ENCODE assay signal across 36 mouse cellular contexts in the genomic region with DNA sequence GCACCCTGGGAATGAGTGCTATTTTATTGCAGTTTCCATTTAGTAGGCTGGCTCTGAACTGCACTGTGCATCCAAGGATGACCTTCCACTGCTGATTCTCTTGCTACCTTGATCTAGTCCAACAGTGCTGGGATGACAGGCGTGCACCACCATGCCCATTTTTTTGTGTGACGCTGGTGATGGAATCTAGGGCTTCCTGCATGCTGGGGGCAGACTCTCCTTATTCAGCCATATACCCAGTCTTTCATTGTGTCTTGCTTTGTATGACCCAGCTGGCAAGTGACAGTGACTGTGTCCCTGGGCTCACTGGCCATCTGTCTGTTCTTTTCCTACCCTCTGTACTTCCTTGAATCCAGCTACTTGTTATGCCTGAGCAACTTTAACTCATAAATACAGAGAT. TPM values are rescaled to one million over a fixed set of nuclear protein-coding genes. Genes with fewer than 3 reads are reported as not detected.
DNase-seq lines count a peak whose midpoint lies in the region; ATAC-seq lines count a peak whose summit lies in the region.
"Had no signal": no experiment of that assay in that cellular context is flagged by ENCODE, and none has a peak within 500 bp of the region (broad histone marks: within the 10 kb centered on the region; RNA-seq: fewer than 3 reads in every experiment).

No protein-coding gene starts in this region.

- 90% methylated on average over 2 of the region's 2 CpGs for WGBS in heart, embryonic 15.5 days

- intact Hi-C loops in heart, postnatal 10 days (cut with DNase I) = no loop called here

- ATAC-seq in heart, embryonic 15.5 days (replicated peaks; ENCODE audit: insufficient number of reproducible peaks, insufficient read depth, low FRiP score, low read depth) = no peak
- ATAC-seq: forebrain, embryonic 13.5 days; inflammation-experienced regulatory T-cells, adult 6 months had no signal

- no peak overlapping the region for H3K4me2 ChIP-seq in heart, embryonic 15.5 days
- H3K4me2 ChIP-seq: embryonic facial prominence, embryonic 15.5 days; forebrain, embryonic 13.5 days; hindbrain, embryonic 15.5 days; limb, embryonic 15.5 days; liver, embryonic 15.5 days; lung, embryonic 14.5 days; neural tube, embryonic 15.5 days had no signal

- no peak overlapping the region for H3K9ac ChIP-seq in heart, embryonic 15.5 days
- H3K9ac ChIP-seq: embryonic facial prominence, embryonic 15.5 days; forebrain, embryonic 13.5 days; hindbrain, embryonic 15.5 days; limb, embryonic 15.5 days; liver, embryonic 15.5 days; lung, embryonic 14.5 days; neural tube, embryonic 15.5 days had no signal

- peaks cover 35% of the 10 kb centered on the region for H3K4me1 ChIP-seq in heart, embryonic 15.5 days (replicated peaks)
- H3K4me1 ChIP-seq: embryonic facial prominence, embryonic 10.5 days; embryonic facial prominence, embryonic 15.5 days; forebrain, embryonic 13.5 days; hindbrain, embryonic 15.5 days; limb, embryonic 10.5 days; limb, embryonic 15.5 days had no signal

- H3K36me3 ChIP-seq in heart, embryonic 15.5 days = peaks cover 40% of the 10 kb centered on the region

- no peaks in the 10 kb centered on the region for H3K27me3 ChIP-seq in heart, embryonic 15.5 days
- H3K27me3 ChIP-seq: CH12.LX; embryonic facial prominence, embryonic 15.5 days; forebrain, embryonic 13.5 days; hindbrain, embryonic 15.5 days; limb, embryonic 15.5 days; liver, embryonic 15.5 days; neural tube, embryonic 15.5 days had no signal

- peak overlapping the region; percentile 85; the same call in 1 of the 2 replicates for H3K27ac ChIP-seq in heart, embryonic 15.5 days
- H3K27ac ChIP-seq: embryonic facial prominence, embryonic 10.5 days; embryonic facial prominence, embryonic 15.5 days; forebrain, embryonic 13.5 days; hindbrain, embryonic 10.5 days; hindbrain, embryonic 15.5 days; limb, embryonic 10.5 days; limb, embryonic 15.5 days; liver, embryonic 15.5 days; neural tube, embryonic 15.5 days had no signal

- DNase-seq in heart, postnatal 10 days = no peak
- peak; percentile 50 to 53 for DNase-seq in cerebellum, adult 18-20 months
- peak; percentile 39 for DNase-seq in cerebellum, adult 8-10 months
- DNase-seq in cerebellum, postnatal 25 days = peak; percentile 46 to 55
- no peak for DNase-seq in layer of hippocampus, adult 9-11 months
- DNase-seq in T-cell, adult 2 months (ENCODE audit: low spot score) = no peak
- DNase-seq: adrenal gland, postnatal 10 days; gastrocnemius, postnatal 14 days; heart, adult 11 months; heart, postnatal 14 days; kidney, adult 2 months; kidney, postnatal 4 days; lung, embryonic 14.5 days; lung, postnatal 14 days; midbrain, embryonic 14.5 days; spleen, adult 18-20 months; thymus, adult 2 months; thymus, postnatal 36 days had no signal

- no peak overlapping the region for H3K4me3 ChIP-seq in heart, embryonic 15.5 days
- H3K4me3 ChIP-seq: embryonic facial prominence, embryonic 10.5 days; embryonic facial prominence, embryonic 15.5 days; forebrain, embryonic 13.5 days; heart, embryonic 10.5 days; hindbrain, embryonic 10.5 days; hindbrain, embryonic 15.5 days; limb, embryonic 10.5 days; limb, embryonic 15.5 days; liver, embryonic 15.5 days; neural tube, embryonic 15.5 days had no signal

- no peaks in the 10 kb centered on the region for H3K9me3 ChIP-seq in heart, embryonic 15.5 days (replicated peaks)
- H3K9me3 ChIP-seq: embryonic facial prominence, embryonic 10.5 days; embryonic facial prominence, embryonic 15.5 days; forebrain, embryonic 13.5 days; heart, embryonic 10.5 days; hindbrain, embryonic 10.5 days; hindbrain, embryonic 15.5 days; limb, embryonic 10.5 days; limb, embryonic 15.5 days; liver, embryonic 15.5 days; neural tube, embryonic 15.5 days had no signal

RNA-seq across cellular contexts. Expression of gene Cnot8, which starts 19.8 kb away (rescaled TPM):
- polyA plus RNA-seq in heart, embryonic 15.5 days (2015; fragmentation: Nextera tagmentation; extraction: Ambion mirVana) = 67.6 and 81.1 TPM in 2 replicates
- total RNA-seq in heart, postnatal 10 days (2021) = 10 to 100 TPM; 42.6 to 46.9 TPM

RNA-seq across cellular contexts. Expression of gene Gm12248, which starts 30.8 kb away (rescaled TPM):
- polyA plus RNA-seq in heart, embryonic 15.5 days (2015; fragmentation: Nextera tagmentation; extraction: Ambion mirVana) = not detected in 2 replicates
- total RNA-seq in heart, postnatal 10 days (2021) = not detected
- total RNA-seq: adrenal gland, postnatal 10 days; CH12.LX; gastrocnemius, postnatal 14 days; heart, postnatal 14 days; layer of hippocampus, adult 8-10 months; left cerebral cortex, postnatal 10 days; monocyte, adult 5-6 weeks had no signal
- polyA plus RNA-seq: embryonic facial prominence, embryonic 10.5 days; embryonic facial prominence, embryonic 15.5 days; heart, embryonic 10.5 days; kidney, embryonic 16.5 days; limb, embryonic 10.5 days; limb, embryonic 15.5 days; liver, embryonic 15.5 days; lung, embryonic 14.5 days; midbrain, embryonic 14.5 days; neural tube, embryonic 15.5 days; stomach, embryonic 16.5 days had no signal

RNA-seq across cellular contexts. Expression of gene Gemin5, which starts 44.6 kb away (rescaled TPM):
- 9.6 and 13.3 TPM in 2 replicates for polyA plus RNA-seq in heart, embryonic 15.5 days (2015; fragmentation: Nextera tagmentation; extraction: Ambion mirVana)
- total RNA-seq in heart, postnatal 10 days (2021) = 10 to 100 TPM; 10.2 to 11.9 TPM

RNA-seq across cellular contexts. Expression of gene Mrpl22, which starts 47.8 kb away (rescaled TPM):
- 99.6 and 102 TPM in 2 replicates for polyA plus RNA-seq in heart, embryonic 15.5 days (2015; fragmentation: Nextera tagmentation; extraction: Ambion mirVana)
- 10 to 100 TPM; 49.5 to 54.2 TPM for total RNA-seq in heart, postnatal 10 days (2021)

Comparison
In these comparisons a context has a peak if more than half of its experiments do, and no peak if none do; other contexts are left out.
1. DNase-seq: peak in cerebellum, adult 18-20 months (2 of 2), cerebellum, adult 8-10 months (single experiment) and cerebellum, postnatal 25 days (2 of 2); none in heart, postnatal 10 days (0 of 2), layer of hippocampus, adult 9-11 months (single experiment) and T-cell, adult 2 months (single experiment).